Mouse (Mus musculus): Measurements from ENCODE around the gene Adam33.

DNA sequence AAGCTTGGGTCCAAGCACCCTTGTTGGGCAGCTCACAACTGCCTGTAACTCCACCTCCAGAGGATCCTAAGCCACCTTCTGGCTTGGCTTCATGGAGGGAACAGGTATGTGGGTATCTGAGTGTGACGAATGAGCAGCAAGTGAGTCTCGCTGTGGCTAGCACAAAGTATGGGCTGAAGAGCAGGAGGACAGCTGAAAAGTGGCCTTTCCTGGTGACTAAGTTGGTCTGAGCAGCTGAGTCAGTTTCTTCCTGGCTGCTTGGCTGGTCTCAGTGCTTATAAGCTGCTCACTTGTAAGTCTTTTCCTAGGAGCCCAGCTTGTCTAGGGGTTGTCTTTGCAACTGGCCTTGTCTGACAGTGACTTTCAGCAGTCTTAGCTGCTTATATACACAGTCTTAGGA lies 27.3 kb downstream of the Adam33 start:
- no peak for TF ChIP-seq GATA1 (IDR thresholded peaks at IDR 0.05; ENCODE audit: borderline replicate concordance, low read length)
- TF ChIP-seq CTCF (IDR thresholded peaks at IDR 0.05; ENCODE audit: low read depth, low read length) = no peak
- TF ChIP-seq POLR2AphosphoS5 (IDR thresholded peaks at IDR 0.05; ENCODE audit: insufficient replicate concordance, low read depth, low read length) = no peak
